ENCODE assay signal across 21 mouse cellular contexts in the genomic region with DNA sequence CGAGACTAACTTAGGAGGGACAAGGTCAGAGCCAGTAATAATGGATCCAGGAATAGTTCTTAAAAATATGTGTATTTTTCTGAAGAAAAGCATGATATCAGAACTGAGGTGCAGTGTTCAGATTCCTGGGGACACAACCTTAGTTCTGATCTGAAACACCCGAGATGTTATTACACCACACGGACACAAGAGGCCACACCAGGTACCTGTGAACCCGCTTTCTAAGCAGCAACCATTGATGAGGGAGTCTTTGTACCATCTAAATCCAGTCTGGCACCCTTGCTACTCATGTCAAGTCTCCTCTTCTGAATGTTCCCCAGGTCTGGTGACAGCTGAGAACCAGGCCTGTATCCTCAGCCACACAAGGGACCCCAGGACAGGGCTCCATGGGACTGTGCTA. TPM values are rescaled to one million over a fixed set of nuclear protein-coding genes. Genes with fewer than 3 reads are reported as not detected.
A peak's percentile ranks its signal among the peaks of the same experiment; 100 is the strongest.
DNase-seq lines count a peak whose midpoint lies in the region; TF ChIP-seq lines count a peak whose summit lies in the region.
"Had no signal": no experiment of that assay in that cellular context is flagged by ENCODE, and none has a peak within 500 bp of the region (broad histone marks: within the 10 kb centered on the region; RNA-seq: fewer than 3 reads in every experiment).

No protein-coding gene starts in this region.

- peak; percentile 46 for TF ChIP-seq CTCF in gastrocnemius, adult 2 months (IDR thresholded peaks at IDR 0.05)
- peak; percentile 74 for TF ChIP-seq CTCF in layer of hippocampus, adult 2 months (conservative IDR thresholded peaks at IDR 0.05)

- H3K36me3 ChIP-seq in limb, embryonic 10.5 days, result no peaks in the 10 kb centered on the region
- H3K36me3 ChIP-seq: hindbrain, embryonic 15.5 days; limb, embryonic 12.5 days; liver, embryonic 13.5 days; neural tube, embryonic 13.5 days had no signal

- no peaks in the 10 kb centered on the region for H3K9me3 ChIP-seq in limb, embryonic 10.5 days (replicated peaks)
- H3K9me3 ChIP-seq: hindbrain, embryonic 15.5 days; limb, embryonic 12.5 days; liver, embryonic 13.5 days; neural tube, embryonic 13.5 days had no signal

- peaks cover 13% of the 10 kb centered on the region; the same call in 1 of the 2 replicates for H3K27me3 ChIP-seq in limb, embryonic 10.5 days (ENCODE audit: low read depth, poor library complexity, severe bottlenecking)
- H3K27me3 ChIP-seq: hindbrain, embryonic 15.5 days; liver, embryonic 13.5 days; neural tube, embryonic 13.5 days had no signal

- H3K27ac ChIP-seq in gastrocnemius, adult 2 months, result no peak overlapping the region
- no peak overlapping the region for H3K27ac ChIP-seq in layer of hippocampus, adult 2 months
- H3K27ac ChIP-seq in limb, embryonic 10.5 days, result no peak overlapping the region
- H3K27ac ChIP-seq: hindbrain, embryonic 15.5 days; limb, embryonic 12.5 days; liver, embryonic 13.5 days; neural tube, embryonic 13.5 days had no signal

- peaks cover 10% of the 10 kb centered on the region; the same call in 1 of the 2 replicates for H3K4me1 ChIP-seq in limb, embryonic 10.5 days
- H3K4me1 ChIP-seq: liver, embryonic 13.5 days had no signal

- intact Hi-C loops in gastrocnemius, adult 2 months (cut with DNase I), result no loop called here
- intact Hi-C loops in gastrocnemius, postnatal 14 days (cut with DNase I; ENCODE audit: low total_unique reads), result no loop called here

- WGBS in limb, embryonic 10.5 days, result 67% methylated on average over 4 of the region's 4 CpGs

- no peak for DNase-seq in gastrocnemius, adult 2 months
- no peak for DNase-seq in gastrocnemius, postnatal 14 days
- DNase-seq in layer of hippocampus, adult 2 months (ENCODE audit: low spot score in 2 of 2), result no peak
- DNase-seq in layer of hippocampus, adult 18-20 months (ENCODE audit: low spot score in 2 of 2), result no peak
- peak; percentile 37 for DNase-seq in thymus, postnatal 4 days
- DNase-seq in thymus, postnatal 0 days (ENCODE audit: low spot score), result no peak
- DNase-seq in limb, embryonic 10.5 days (ENCODE audit: low spot score), result no peak
- DNase-seq: adrenal gland, adult 8-10 months; cerebellum, adult 2 months; gastrocnemius, postnatal 10 days; kidney, adult 2 months; layer of hippocampus, postnatal 36 days; liver, embryonic 13.5 days; spleen, adult 18-20 months; thymus, postnatal 14 days had no signal

- H3K4me3 ChIP-seq in gastrocnemius, adult 2 months, result no peak overlapping the region
- H3K4me3 ChIP-seq in layer of hippocampus, adult 2 months, result no peak overlapping the region
- H3K4me3 ChIP-seq in limb, embryonic 10.5 days, result no peak overlapping the region
- H3K4me3 ChIP-seq: erythroblast, embryonic 14.5 days; hindbrain, embryonic 15.5 days; limb, embryonic 12.5 days; liver, embryonic 13.5 days; neural tube, embryonic 13.5 days had no signal

RNA-seq across cellular contexts. Expression of gene Slc2a10, which starts 22.0 kb away (rescaled TPM):
- 1 to 10 TPM in 1 of 2 experiments, under 1 TPM in 1; 0.89 to 1.6 TPM for total RNA-seq in gastrocnemius, adult 2 months (2021)
- 1 to 10 TPM; 2.4 to 2.7 TPM for total RNA-seq in gastrocnemius, postnatal 14 days (2021)
- under 1 TPM; 0.91 to 0.92 TPM for total RNA-seq in layer of hippocampus, adult 2 months (2021)
- total RNA-seq in layer of hippocampus, adult 18-20 months (2021), result 1 to 10 TPM in 1 of 2 experiments, under 1 TPM in 1; 0.99 to 1.5 TPM
- polyA plus RNA-seq in thymus, postnatal 0 days (2015; fragmentation: Nextera tagmentation; extraction: Ambion mirVana), result 0.38 and 0.50 TPM in 2 replicates
- 3.0 and 4.6 TPM in 2 replicates for polyA plus RNA-seq in limb, embryonic 10.5 days (2016; fragmentation: Nextera tagmentation; extraction: Ambion mirVana)
- total RNA-seq: megakaryocyte-erythroid progenitor cell, adult 5-6 weeks had no signal
- polyA plus RNA-seq: CD4-positive, CD25-positive, alpha-beta regulatory T cell, adult 4 months; erythroblast, embryonic 14.5 days had no signal

RNA-seq across cellular contexts. Expression of gene Trp53rka, which starts 32.5 kb away (rescaled TPM):
- 10 to 100 TPM; 10.7 to 11.6 TPM for total RNA-seq in gastrocnemius, adult 2 months (2021)
- 1 to 10 TPM; 7.6 to 8.2 TPM for total RNA-seq in gastrocnemius, postnatal 14 days (2021)
- total RNA-seq in layer of hippocampus, adult 2 months (2021), result 10 to 100 TPM; 18.7 to 20.5 TPM
- 10 to 100 TPM; 19.2 to 21.7 TPM for total RNA-seq in layer of hippocampus, adult 18-20 months (2021)
- polyA plus RNA-seq in thymus, postnatal 0 days (2015; fragmentation: Nextera tagmentation; extraction: Ambion mirVana), result 27.3 and 27.4 TPM in 2 replicates
- 55.9 and 56.1 TPM in 2 replicates for polyA plus RNA-seq in limb, embryonic 10.5 days (2016; fragmentation: Nextera tagmentation; extraction: Ambion mirVana)

RNA-seq across cellular contexts. Expression of gene Slc13a3, which starts 52.6 kb away (rescaled TPM):
- under 1 TPM in 1 of 2 experiments, not detected in 1; 0.08 TPM for total RNA-seq in gastrocnemius, adult 2 months (2021)
- total RNA-seq in gastrocnemius, postnatal 14 days (2021), result under 1 TPM; 0.18 to 0.22 TPM
- total RNA-seq in layer of hippocampus, adult 2 months (2021), result 10 to 100 TPM in 1 of 2 experiments, 1 to 10 TPM in 1; 8.7 to 11.3 TPM
- total RNA-seq in layer of hippocampus, adult 18-20 months (2021), result 1 to 10 TPM; 7.2 to 9.3 TPM
- polyA plus RNA-seq in thymus, postnatal 0 days (2015; fragmentation: Nextera tagmentation; extraction: Ambion mirVana), result 0.41 and 0.53 TPM in 2 replicates
- polyA plus RNA-seq in limb, embryonic 10.5 days (2016; fragmentation: Nextera tagmentation; extraction: Ambion mirVana), result 0.24 TPM in 1 of 2 replicates, not detected in the other
- total RNA-seq: megakaryocyte-erythroid progenitor cell, adult 5-6 weeks had no signal
- polyA plus RNA-seq: limb, embryonic 12.5 days had no signal

Comparison
In these comparisons a context has a peak if more than half of its experiments do, and no peak if none do; other contexts are left out.
1. RNA of gene Slc13a3, which starts 52.6 kb away (total RNA-seq): 8.7 to 11.3 TPM in layer of hippocampus, adult 2 months and 7.2 to 9.3 TPM in layer of hippocampus, adult 18-20 months; 0.18 to 0.22 TPM in gastrocnemius, postnatal 14 days and 0.08 TPM in gastrocnemius, adult 2 months; every median in the first group is over 4 times any median in the second.